Mouse (Mus musculus) kidney, embryonic 14.5 days (tissue): ENCODE results near the gene Sec23a. TPM values are rescaled to one million over a fixed set of nuclear protein-coding genes. Genes with fewer than 3 reads are reported as not detected.

ENCODE experiments used
- ATAC-seq: fragments of 200-750 bp; cut with Nextera tagmentation; 2 replicates; pipeline ENCODE4 v1.8.0; 2017; ENCODE audit warnings: moderate number of reproducible peaks, mild to moderate bottlenecking, moderate TSS enrichment, moderate library complexity; ENCODE audit not compliant: low FRiP score, low TSS enrichment
- H3K27ac ChIP-seq: fragments of 300-500 bp; sonication (generic); 2 replicates; pipeline ENCODE4 v1.5.1; 2014; ENCODE audit warnings: low read depth, mild to moderate bottlenecking, low read length, moderate library complexity, mixed read lengths
- H3K27me3 ChIP-seq: fragments of 300-500 bp; sonication (generic); 2 replicates; pipeline ENCODE4 v1.6.1; 2014; ENCODE audit warnings: mild to moderate bottlenecking, low read length; ENCODE audit not compliant: control insufficient read depth, insufficient read depth
- H3K36me3 ChIP-seq: fragments of 300-500 bp; sonication (generic); 2 replicates; pipeline ENCODE4 v1.6.1; 2014; ENCODE audit warnings: low read length, mixed read lengths; ENCODE audit not compliant: control insufficient read depth, insufficient read depth
- H3K4me1 ChIP-seq: fragments of 300-500 bp; sonication (generic); 2 replicates; pipeline ENCODE4 v1.6.1; 2014; ENCODE audit warnings: low read length, mixed read lengths; ENCODE audit not compliant: control insufficient read depth, insufficient read depth
- H3K4me2 ChIP-seq: fragments of 300-500 bp; sonication (generic); replicated peaks from 2 replicates; pipeline ENCODE4 v1.6.1; 2014; ENCODE audit warnings: low read depth, mild to moderate bottlenecking, low read length
- H3K4me3 ChIP-seq: fragments of 300-500 bp; sonication (generic); 2 replicates; pipeline ENCODE4 v1.5.1; 2014; ENCODE audit warnings: mild to moderate bottlenecking, low read length
- H3K9ac ChIP-seq: fragments of 300-500 bp; sonication (generic); 2 replicates; pipeline ENCODE4 v1.6.1; 2014; ENCODE audit warnings: low read depth, mild to moderate bottlenecking, low read length, moderate library complexity
- H3K9me3 ChIP-seq: fragments of 300-500 bp; sonication (generic); 2 replicates; pipeline ENCODE4 v1.6.1; 2016; ENCODE audit warnings: low read length; ENCODE audit not compliant: control insufficient read depth
- WGBS: fragments of 180-500 bp; shearing (Covaris S2); extraction: QIAGEN DNeasy Blood & Tissue Kit; methylation state at CpG from one replicate; pipeline ENCODE4 v1.1.7; 2014; 5-methylcytosine and 5-hydroxymethylcytosine counted together
- polyA plus RNA-seq: library from polyadenylated mRNA; unstranded; fragments of >200 nt; fragmentation: Nextera tagmentation; extraction: Ambion mirVana; gene quantifications from 2 replicates; pipeline ENCODE4 v1.2.1, GENCODE M21; 2014

The Sec23a gene
- polyA plus RNA-seq, 1 experiment from 2014 or later = 82.8 TPM

- H3K27me3 ChIP-seq = no peaks in the 10 kb centered on the region
- ATAC-seq = no peak
- no peak overlapping the region for H3K27ac ChIP-seq
- H3K36me3 ChIP-seq = peaks cover 31% of the 10 kb centered on the region; the same call in 1 of the 2 replicates
- no peaks in the 10 kb centered on the region for H3K9me3 ChIP-seq
- whole genome bisulfite sequencing = 91% methylated on average over 3 of the region's 3 CpGs
- no peak overlapping the region for H3K9ac ChIP-seq
- H3K4me2 ChIP-seq = no peak overlapping the region
- no peaks in the 10 kb centered on the region for H3K4me1 ChIP-seq
- H3K4me3 ChIP-seq = no peak overlapping the region
Measured at GRCm38 (mm10) chr12:59052470-59052869, 40.7 kb upstream of the Sec23a start.

- WGBS = 31% methylated on average over 7 of the region's 7 CpGs
- no peak overlapping the region for H3K4me2 ChIP-seq
- no peak overlapping the region for H3K4me3 ChIP-seq
- no peaks in the 10 kb centered on the region for H3K9me3 ChIP-seq
- ATAC-seq = peak; percentile 61; the same call in 1 of the 2 replicates
- no peaks in the 10 kb centered on the region for H3K4me1 ChIP-seq
- H3K27me3 ChIP-seq = no peaks in the 10 kb centered on the region
- no peak overlapping the region for H3K9ac ChIP-seq
- peaks cover 30% of the 10 kb centered on the region for H3K36me3 ChIP-seq
- peak overlapping the region; percentile 85; the same call in 1 of the 2 replicates for H3K27ac ChIP-seq
Measured at GRCm38 (mm10) chr12:59040851-59041250, 29.0 kb upstream of the Sec23a start.

- Histone ChIP-seq H3K4me2 (no peak overlapping the region; the same call in 1 of the 2 replicates), H3K36me3 (peaks cover 24% of the 10 kb centered on the region), H3K27me3 (no peaks in the 10 kb centered on the region), H3K9ac (0 out of 2 replicates have a peak overlapping the region, but pooled peaks have one; percentile 7), H3K4me3 (no peak overlapping the region), H3K27ac (peak overlapping the region; percentile 85; the same call in 1 of the 2 replicates), H3K9me3 (no peaks in the 10 kb centered on the region), H3K4me1 (no peaks in the 10 kb centered on the region)
- 5% methylated on average over 23 of the region's 23 CpGs for WGBS
- ATAC-seq = peak; percentile 90
Measured at GRCm38 (mm10) chr12:59039971-59040844, 28.4 kb upstream of the Sec23a start.

GRCm38 (mm10) chr12:59039162-59039970 is 27.5 kb upstream of the Sec23a start:
- Histone ChIP-seq H3K36me3 (peaks cover 16% of the 10 kb centered on the region), H3K27me3 (no peaks in the 10 kb centered on the region), H3K9ac (no peak overlapping the region), H3K4me2 (no peak overlapping the region), H3K4me1 (no peaks in the 10 kb centered on the region), H3K9me3 (no peaks in the 10 kb centered on the region), H3K27ac (peak overlapping the region; percentile 85; the same call in 1 of the 2 replicates), H3K4me3 (no peak overlapping the region)
- ATAC-seq = no peak; the same call in 1 of the 2 replicates
- 70% methylated on average over 10 of the region's 10 CpGs for WGBS

- Histone ChIP-seq H3K9me3 (no peaks in the 10 kb centered on the region), H3K4me1 (no peaks in the 10 kb centered on the region), H3K4me2 (no peak overlapping the region), H3K9ac (no peak overlapping the region), H3K4me3 (no peak overlapping the region), H3K27ac (no peak overlapping the region), H3K36me3 (peaks cover 20% of the 10 kb centered on the region), H3K27me3 (no peaks in the 10 kb centered on the region)
- WGBS = 70% methylated on average over 5 of the region's 5 CpGs
- no peak for ATAC-seq
Measured at GRCm38 (mm10) chr12:59032101-59032500, 20.3 kb upstream of the Sec23a start.

- peaks cover 65% of the 10 kb centered on the region for H3K36me3 ChIP-seq
- no peak for ATAC-seq
- WGBS = 74% methylated on average over 4 of the region's 4 CpGs
- no peak overlapping the region for H3K27ac ChIP-seq
- H3K9ac ChIP-seq = no peak overlapping the region
- no peaks in the 10 kb centered on the region for H3K4me1 ChIP-seq
- H3K4me3 ChIP-seq = no peak overlapping the region
- H3K4me2 ChIP-seq = no peak overlapping the region
- no peaks in the 10 kb centered on the region for H3K27me3 ChIP-seq
- no peaks in the 10 kb centered on the region for H3K9me3 ChIP-seq
Measured at GRCm38 (mm10) chr12:59021306-59021705, 9.5 kb upstream of the Sec23a start.

- H3K4me2 ChIP-seq = no peak overlapping the region
- no peak overlapping the region for H3K4me3 ChIP-seq
- H3K4me1 ChIP-seq = no peaks in the 10 kb centered on the region
- H3K9me3 ChIP-seq = no peaks in the 10 kb centered on the region
- H3K27ac ChIP-seq = no peak overlapping the region
- WGBS = 90% methylated on average over 2 of the region's 2 CpGs
- no peak overlapping the region for H3K9ac ChIP-seq
- ATAC-seq = no peak
- H3K27me3 ChIP-seq = no peaks in the 10 kb centered on the region
- peaks cover 54% of the 10 kb centered on the region for H3K36me3 ChIP-seq
Measured at GRCm38 (mm10) chr12:59019891-59020290, 8.1 kb upstream of the Sec23a start.

GRCm38 (mm10) chr12:59017970-59018369 is 6.2 kb upstream of the Sec23a start:
- no peaks in the 10 kb centered on the region for H3K27me3 ChIP-seq
- no peaks in the 10 kb centered on the region for H3K9me3 ChIP-seq
- no peaks in the 10 kb centered on the region for H3K4me1 ChIP-seq
- no peak overlapping the region for H3K27ac ChIP-seq
- no peak overlapping the region for H3K4me2 ChIP-seq
- H3K4me3 ChIP-seq = no peak overlapping the region
- no peak overlapping the region for H3K9ac ChIP-seq
- ATAC-seq = no peak
- peaks cover 40% of the 10 kb centered on the region; the same call in 1 of the 2 replicates for H3K36me3 ChIP-seq
- WGBS = 89% methylated on average over 8 of the region's 8 CpGs
